Mouse (Mus musculus): Measurements from ENCODE around the gene Pde11a. TPM values are rescaled to one million over a fixed set of nuclear protein-coding genes. Genes with fewer than 3 reads are reported as not detected.

Gene Pde11a
- polyA plus RNA-seq, 1 experiment from 2014 or later, result 0.12 TPM

- WGBS, result 66% methylated on average over 10 of the region's 10 CpGs
- H3K9ac ChIP-seq (replicated peaks; ENCODE audit: low read depth, low read length), result no peak overlapping the region
- H3K27ac ChIP-seq (ENCODE audit: low read length), result no peak overlapping the region
- no peaks in the 10 kb centered on the region for H3K27me3 ChIP-seq (ENCODE audit: control insufficient read depth, insufficient read depth, low read length)
- no peaks in the 10 kb centered on the region for H3K36me3 ChIP-seq (ENCODE audit: control insufficient read depth, insufficient read depth, low read length)
- H3K4me2 ChIP-seq (replicated peaks; ENCODE audit: low read depth, low read length), result no peak overlapping the region
- no peak for ATAC-seq (ENCODE audit: insufficient number of reproducible peaks, insufficient read depth, low FRiP score, low read depth)
- no peaks in the 10 kb centered on the region for H3K9me3 ChIP-seq (ENCODE audit: control insufficient read depth, low read depth, low read length)
- H3K4me1 ChIP-seq (ENCODE audit: control insufficient read depth, insufficient read depth, low read length), result no peaks in the 10 kb centered on the region
- no peak overlapping the region for H3K4me3 ChIP-seq (ENCODE audit: low read depth, low read length)
Measured at GRCm38 (mm10) chr2:76248242-76248641, 90.3 kb downstream of the Pde11a start.

DNA sequence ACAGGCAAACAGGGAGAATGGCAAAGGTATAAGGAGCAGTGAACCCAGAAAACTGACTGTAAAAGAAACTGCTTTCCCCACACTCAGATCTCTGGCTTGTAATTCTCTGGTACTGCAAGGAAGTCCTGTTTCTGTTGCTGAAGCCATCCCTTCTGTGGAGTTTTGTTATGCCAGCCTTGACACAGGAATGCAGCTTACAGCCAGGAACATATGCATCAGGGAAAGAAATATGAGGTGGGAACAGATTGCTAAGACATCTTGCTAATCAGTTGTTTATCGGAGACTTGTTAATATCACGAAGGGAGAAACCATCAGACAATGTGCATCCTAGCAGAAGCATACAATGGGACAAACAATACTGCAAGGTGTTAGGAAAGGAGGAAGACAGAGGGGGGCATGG, 99.4 kb downstream of the Pde11a start:
- H3K27ac ChIP-seq (ENCODE audit: low read length), result no peak overlapping the region
- no peaks in the 10 kb centered on the region for H3K4me1 ChIP-seq (ENCODE audit: control insufficient read depth, insufficient read depth, low read length)
- H3K4me3 ChIP-seq (ENCODE audit: low read depth, low read length), result no peak overlapping the region
- no peaks in the 10 kb centered on the region for H3K27me3 ChIP-seq (ENCODE audit: control insufficient read depth, insufficient read depth, low read length)
- H3K4me2 ChIP-seq (replicated peaks; ENCODE audit: low read depth, low read length), result no peak overlapping the region
- no peaks in the 10 kb centered on the region for H3K36me3 ChIP-seq (ENCODE audit: control insufficient read depth, insufficient read depth, low read length)
- no peak overlapping the region for H3K9ac ChIP-seq (replicated peaks; ENCODE audit: low read depth, low read length)
- ATAC-seq (ENCODE audit: insufficient number of reproducible peaks, insufficient read depth, low FRiP score, low read depth), result no peak
- 55% methylated on average over 2 of the region's 2 CpGs for WGBS
- no peaks in the 10 kb centered on the region for H3K9me3 ChIP-seq (ENCODE audit: control insufficient read depth, low read depth, low read length)

- no peaks in the 10 kb centered on the region for H3K4me1 ChIP-seq (ENCODE audit: control insufficient read depth, insufficient read depth, low read length)
- no peak overlapping the region for H3K4me2 ChIP-seq (replicated peaks; ENCODE audit: low read depth, low read length)
- no peak overlapping the region for H3K9ac ChIP-seq (replicated peaks; ENCODE audit: low read depth, low read length)
- H3K9me3 ChIP-seq (ENCODE audit: control insufficient read depth, low read depth, low read length), result no peaks in the 10 kb centered on the region
- no peak overlapping the region for H3K27ac ChIP-seq (ENCODE audit: low read length)
- WGBS, result 60% methylated on average over 3 of the region's 3 CpGs
- H3K27me3 ChIP-seq (ENCODE audit: control insufficient read depth, insufficient read depth, low read length), result no peaks in the 10 kb centered on the region
- no peak for ATAC-seq (ENCODE audit: insufficient number of reproducible peaks, insufficient read depth, low FRiP score, low read depth)
- H3K36me3 ChIP-seq (ENCODE audit: control insufficient read depth, insufficient read depth, low read length), result no peaks in the 10 kb centered on the region
- no peak overlapping the region for H3K4me3 ChIP-seq (ENCODE audit: low read depth, low read length)
Measured at GRCm38 (mm10) chr2:76238496-76238895, 100.1 kb downstream of the Pde11a start.

- Histone ChIP-seq H3K36me3 (ENCODE audit: control insufficient read depth, insufficient read depth, low read length) (no peaks in the 10 kb centered on the region), H3K27me3 (ENCODE audit: control insufficient read depth, insufficient read depth, low read length) (no peaks in the 10 kb centered on the region), H3K4me3 (ENCODE audit: low read depth, low read length) (no peak overlapping the region), H3K4me2 (replicated peaks; ENCODE audit: low read depth, low read length) (no peak overlapping the region), H3K4me1 (ENCODE audit: control insufficient read depth, insufficient read depth, low read length) (no peaks in the 10 kb centered on the region), H3K27ac (ENCODE audit: low read length) (no peak overlapping the region), H3K9me3 (ENCODE audit: control insufficient read depth, low read depth, low read length) (no peaks in the 10 kb centered on the region), H3K9ac (replicated peaks; ENCODE audit: low read depth, low read length) (no peak overlapping the region)
- no peak for ATAC-seq (ENCODE audit: insufficient number of reproducible peaks, insufficient read depth, low FRiP score, low read depth)
- WGBS, result 68% methylated on average over 10 of the region's 10 CpGs
Measured at GRCm38 (mm10) chr2:76237638-76238420, 100.7 kb downstream of the Pde11a start.

DNA sequence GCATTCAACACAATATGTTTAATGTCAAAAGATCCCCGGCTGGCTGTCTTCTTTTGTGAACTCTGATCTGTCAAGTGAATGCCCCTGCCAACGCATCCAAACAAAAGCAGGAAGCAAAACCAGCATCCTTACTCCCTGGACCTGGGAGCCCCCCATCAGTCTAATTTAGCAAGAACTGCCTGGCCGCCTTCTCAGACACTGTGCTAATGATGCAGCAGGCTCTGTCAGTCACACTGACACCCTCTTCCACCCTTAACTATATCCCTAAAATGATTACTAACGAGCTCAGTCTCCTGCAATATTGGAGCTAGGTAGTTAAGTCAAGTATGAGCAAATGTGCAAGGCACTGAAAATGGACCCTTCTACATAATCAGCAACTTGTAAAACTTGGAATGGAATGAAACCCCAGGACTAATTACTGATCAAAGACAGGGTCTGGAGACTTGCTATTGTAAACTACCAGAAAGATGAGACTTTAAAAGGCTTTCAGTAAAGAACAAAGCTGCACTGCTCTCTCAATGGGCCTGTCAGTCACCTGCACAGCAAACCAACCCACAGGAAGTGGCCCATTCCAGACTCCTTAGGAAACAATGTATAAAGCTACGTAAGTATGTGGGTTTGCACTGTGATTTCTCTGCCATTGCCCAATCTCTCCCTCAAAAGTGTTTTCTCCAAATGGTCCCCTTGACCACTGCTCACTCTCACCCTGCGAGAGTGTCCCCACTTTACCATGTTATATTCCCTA, 118.0 kb downstream of the Pde11a start:
- Histone ChIP-seq H3K4me3 (ENCODE audit: low read depth, low read length) (no peak overlapping the region), H3K27ac (ENCODE audit: low read length) (no peak overlapping the region), H3K4me1 (ENCODE audit: control insufficient read depth, insufficient read depth, low read length) (no peaks in the 10 kb centered on the region), H3K36me3 (ENCODE audit: control insufficient read depth, insufficient read depth, low read length) (no peaks in the 10 kb centered on the region), H3K9me3 (ENCODE audit: control insufficient read depth, low read depth, low read length) (no peaks in the 10 kb centered on the region), H3K4me2 (replicated peaks; ENCODE audit: low read depth, low read length) (no peak overlapping the region), H3K27me3 (ENCODE audit: control insufficient read depth, insufficient read depth, low read length) (no peaks in the 10 kb centered on the region), H3K9ac (replicated peaks; ENCODE audit: low read depth, low read length) (no peak overlapping the region)
- ATAC-seq (ENCODE audit: insufficient number of reproducible peaks, insufficient read depth, low FRiP score, low read depth), result no peak
- 49% methylated on average over 6 of the region's 6 CpGs for WGBS

DNA sequence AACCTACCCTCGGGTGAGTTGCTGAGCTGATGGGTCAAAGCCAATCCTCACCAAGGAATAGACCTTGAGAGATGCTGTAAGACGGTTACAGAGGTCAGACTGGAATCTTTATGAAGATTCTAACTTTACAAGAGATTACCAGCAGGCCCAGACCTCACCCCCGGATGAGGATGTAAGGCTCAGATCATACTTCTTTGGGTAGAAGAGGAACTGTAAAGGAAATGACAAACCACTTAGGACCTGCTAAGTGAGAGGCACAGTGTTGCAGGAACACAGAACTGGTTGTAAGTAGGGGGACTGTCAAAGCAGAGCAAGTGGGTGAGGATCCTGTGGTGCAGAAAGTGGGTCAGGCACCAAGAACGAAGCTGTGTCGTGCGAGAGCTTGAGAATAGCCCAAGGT, 119.0 kb downstream of the Pde11a start:
- H3K9me3 ChIP-seq (ENCODE audit: control insufficient read depth, low read depth, low read length), result no peaks in the 10 kb centered on the region
- H3K4me3 ChIP-seq (ENCODE audit: low read depth, low read length), result no peak overlapping the region
- H3K9ac ChIP-seq (replicated peaks; ENCODE audit: low read depth, low read length), result no peak overlapping the region
- no peak overlapping the region for H3K27ac ChIP-seq (ENCODE audit: low read length)
- 81% methylated on average over 6 of the region's 6 CpGs for WGBS
- H3K36me3 ChIP-seq (ENCODE audit: control insufficient read depth, insufficient read depth, low read length), result no peaks in the 10 kb centered on the region
- no peak overlapping the region for H3K4me2 ChIP-seq (replicated peaks; ENCODE audit: low read depth, low read length)
- no peaks in the 10 kb centered on the region for H3K27me3 ChIP-seq (ENCODE audit: control insufficient read depth, insufficient read depth, low read length)
- no peak for ATAC-seq (ENCODE audit: insufficient number of reproducible peaks, insufficient read depth, low FRiP score, low read depth)
- no peaks in the 10 kb centered on the region for H3K4me1 ChIP-seq (ENCODE audit: control insufficient read depth, insufficient read depth, low read length)

GRCm38 (mm10) chr2:76216146-76216545, 122.4 kb downstream of the Pde11a start:
- no peak overlapping the region for H3K4me2 ChIP-seq (replicated peaks; ENCODE audit: low read depth, low read length)
- H3K4me3 ChIP-seq (ENCODE audit: low read depth, low read length), result no peak overlapping the region
- H3K36me3 ChIP-seq (ENCODE audit: control insufficient read depth, insufficient read depth, low read length), result no peaks in the 10 kb centered on the region
- no peak overlapping the region for H3K9ac ChIP-seq (replicated peaks; ENCODE audit: low read depth, low read length)
- no peaks in the 10 kb centered on the region for H3K27me3 ChIP-seq (ENCODE audit: control insufficient read depth, insufficient read depth, low read length)
- H3K4me1 ChIP-seq (ENCODE audit: control insufficient read depth, insufficient read depth, low read length), result no peaks in the 10 kb centered on the region
- no peak for ATAC-seq (ENCODE audit: insufficient number of reproducible peaks, insufficient read depth, low FRiP score, low read depth)
- no peaks in the 10 kb centered on the region for H3K9me3 ChIP-seq (ENCODE audit: control insufficient read depth, low read depth, low read length)
- H3K27ac ChIP-seq (ENCODE audit: low read length), result no peak overlapping the region
- WGBS, result 70% methylated on average over 7 of the region's 7 CpGs

GRCm38 (mm10) chr2:76215219-76215618, 123.4 kb downstream of the Pde11a start:
- no peak overlapping the region for H3K4me2 ChIP-seq (replicated peaks; ENCODE audit: low read depth, low read length)
- ATAC-seq (ENCODE audit: insufficient number of reproducible peaks, insufficient read depth, low FRiP score, low read depth), result no peak
- WGBS, result 81% methylated on average over 9 of the region's 9 CpGs
- no peak overlapping the region for H3K9ac ChIP-seq (replicated peaks; ENCODE audit: low read depth, low read length)
- no peak overlapping the region for H3K27ac ChIP-seq (ENCODE audit: low read length)
- H3K4me1 ChIP-seq (ENCODE audit: control insufficient read depth, insufficient read depth, low read length), result no peaks in the 10 kb centered on the region
- no peak overlapping the region for H3K4me3 ChIP-seq (ENCODE audit: low read depth, low read length)
- no peaks in the 10 kb centered on the region for H3K36me3 ChIP-seq (ENCODE audit: control insufficient read depth, insufficient read depth, low read length)
- no peaks in the 10 kb centered on the region for H3K9me3 ChIP-seq (ENCODE audit: control insufficient read depth, low read depth, low read length)
- H3K27me3 ChIP-seq (ENCODE audit: control insufficient read depth, insufficient read depth, low read length), result no peaks in the 10 kb centered on the region

Data from stomach, embryonic 14.5 days (tissue).